Mouse (Mus musculus) cortical plate, adult 2 months (tissue): Measurements from ENCODE around the gene Reep6. TPM values are rescaled to one million over a fixed set of nuclear protein-coding genes. Genes with fewer than 3 reads are reported as not detected.

Source experiments
- H3K27ac ChIP-seq: fragments of 200-500 bp; 2 replicates; pipeline ENCODE4 v1.5.1; 2012; ENCODE audit warnings: low read length, control low read depth, inconsistent platforms; ENCODE audit not compliant: insufficient read depth
- H3K4me1 ChIP-seq: fragments of 200-500 bp; 2 replicates; pipeline ENCODE4 v1.6.1; 2011; ENCODE audit warnings: low read length; ENCODE audit not compliant: control insufficient read depth, insufficient read depth
- H3K4me3 ChIP-seq: fragments of 200-500 bp; 2 replicates; pipeline ENCODE4 v1.5.1; 2011; ENCODE audit warnings: mild to moderate bottlenecking, low read length, control low read depth; ENCODE audit not compliant: insufficient read depth
- CTCF ChIP-seq: fragments of 200-500 bp; IDR thresholded peaks from 2 replicates; pipeline ENCODE4 v1.5.1; 2011; ENCODE audit warnings: mild to moderate bottlenecking, control low read depth, low read length; ENCODE audit not compliant: insufficient read depth; ENCODE audit errors: extremely low read depth
- POLR2A ChIP-seq: fragments of 200-500 bp; IDR thresholded peaks from 2 replicates; pipeline ENCODE4 v1.6.1; 2011; ENCODE audit warnings: mild to moderate bottlenecking, low read length, control low read depth; ENCODE audit not compliant: insufficient read depth; ENCODE audit errors: extremely low read depth
- polyA plus RNA-seq: library from polyadenylated mRNA; depleted of rRNA; stranded (reverse); fragments of >200 nt; gene quantifications from 2 replicates; pipeline ENCODE4 v1.2.3, GENCODE M21; 2012

Reep6 gene
- polyA plus RNA-seq, 1 experiment: 6.3 TPM

GRCm38 (mm10) chr10:80323261-80324119 lies 6.3 kb upstream of the Reep6 start:
- peaks cover 5% of the 10 kb centered on the region for H3K4me1 ChIP-seq
- TF ChIP-seq CTCF: no peak
- TF ChIP-seq POLR2A: no peak
- no peak overlapping the region for H3K27ac ChIP-seq
- peak overlapping the region; percentile 67 for H3K4me3 ChIP-seq

- TF ChIP-seq POLR2A (no peak), CTCF (no peak)
- H3K4me1 ChIP-seq: peaks cover 2% of the 10 kb centered on the region; the same call in 1 of the 2 replicates
- no peak overlapping the region for H3K4me3 ChIP-seq
- no peak overlapping the region for H3K27ac ChIP-seq
Observed at GRCm38 (mm10) chr10:80324120-80325037, 5.4 kb upstream of the Reep6 start.

GRCm38 (mm10) chr10:80325045-80325444 lies 4.7 kb upstream of the Reep6 start:
- Histone ChIP-seq H3K27ac (no peak overlapping the region), H3K4me3 (no peak overlapping the region), H3K4me1 (no peaks in the 10 kb centered on the region)
- TF ChIP-seq POLR2A (no peak), CTCF (no peak)

GRCm38 (mm10) chr10:80330084-80330483 lies 331 bp downstream of the Reep6 start:
- TF ChIP-seq CTCF (no peak), POLR2A (no peak)
- no peaks in the 10 kb centered on the region for H3K4me1 ChIP-seq

GRCm38 (mm10) chr10:80330888-80331287 lies 1.1 kb downstream of the Reep6 start:
- H3K27ac ChIP-seq: no peak overlapping the region
- H3K4me3 ChIP-seq: no peak overlapping the region
- H3K4me1 ChIP-seq: no peaks in the 10 kb centered on the region
- no peak for TF ChIP-seq POLR2A
- TF ChIP-seq CTCF: no peak

More at GRCm38 (mm10) chr10:80330084-80330483, 331 bp downstream of the Reep6 start:
- Histone ChIP-seq H3K4me3 (peak overlapping the region; percentile 34), H3K27ac (no peak overlapping the region)

- no peak overlapping the region for H3K27ac ChIP-seq
- TF ChIP-seq CTCF: no peak
- no peak for TF ChIP-seq POLR2A
- H3K4me1 ChIP-seq: no peaks in the 10 kb centered on the region
- H3K4me3 ChIP-seq: no peak overlapping the region
Observed at GRCm38 (mm10) chr10:80331636-80332524, 2.1 kb downstream of the Reep6 start.

- Histone ChIP-seq H3K4me3 (no peak overlapping the region), H3K4me1 (no peaks in the 10 kb centered on the region), H3K27ac (no peak overlapping the region)
- TF ChIP-seq POLR2A (no peak), CTCF (no peak)
Observed at GRCm38 (mm10) chr10:80332525-80332989, 2.8 kb downstream of the Reep6 start.

- H3K4me3 ChIP-seq: no peak overlapping the region
- no peaks in the 10 kb centered on the region for H3K4me1 ChIP-seq
- no peak overlapping the region for H3K27ac ChIP-seq
- TF ChIP-seq POLR2A (no peak), CTCF (no peak)
Observed at GRCm38 (mm10) chr10:80336263-80336662, 6.5 kb downstream of the Reep6 start.
